Mouse (Mus musculus) CD4-positive helper T cell, adult 2 months (primary cell): ENCODE measurements around the gene Mn1.
A peak's percentile ranks its signal among the peaks of the same experiment; 100 is the strongest.

Experiments used
- DNase-seq: peaks from one replicate; pipeline ENCODE4 v3.0.0-alpha.2; 2012; ENCODE audit warnings: low read depth, missing footprints, low spot score

Gene Mn1

DNA sequence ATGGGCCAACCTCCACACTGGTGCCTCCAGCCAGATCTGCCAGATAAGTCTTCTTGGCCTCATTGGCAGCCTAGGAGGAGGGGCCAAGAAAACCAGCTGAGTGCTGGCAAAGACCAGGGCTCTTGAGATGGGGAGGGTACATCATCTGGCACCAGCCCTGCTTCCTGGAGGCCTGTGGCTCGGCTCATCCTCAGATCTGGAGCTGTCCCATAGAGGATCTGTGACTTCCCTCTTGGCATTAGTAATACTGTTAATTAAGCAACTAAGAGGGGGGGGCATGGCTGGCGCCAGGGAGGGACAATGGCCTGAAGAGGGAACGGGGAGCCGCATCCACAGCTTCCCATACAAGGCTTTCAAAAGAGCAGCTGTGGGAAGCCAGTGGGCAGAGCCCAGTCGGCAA, 58.6 kb downstream of the Mn1 start:
- no peak for DNase-seq

DNA sequence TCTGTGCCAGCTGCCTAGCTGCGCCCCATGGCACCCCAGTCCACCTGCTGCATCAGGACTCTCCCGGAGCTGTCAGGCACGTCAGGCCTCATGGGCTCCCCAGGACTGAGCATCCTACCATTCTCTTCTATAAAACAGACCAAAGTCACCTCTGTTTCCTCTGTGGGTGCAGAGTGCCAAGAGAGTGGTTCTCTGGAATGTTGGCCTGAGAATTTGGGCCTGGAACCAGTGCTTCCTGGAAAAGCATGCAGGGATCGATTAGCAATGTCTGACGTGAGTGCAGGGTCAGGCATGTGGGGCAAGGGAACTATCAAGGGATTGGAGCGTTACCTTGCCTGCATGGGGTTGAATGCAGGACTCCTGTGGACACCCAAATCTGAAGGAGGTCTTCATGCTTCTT, 59.0 kb downstream of the Mn1 start:
- DNase-seq = no peak

- no peak for DNase-seq
Observed at GRCm38 (mm10) chr5:111485907-111486306, 68.7 kb downstream of the Mn1 start.

DNA sequence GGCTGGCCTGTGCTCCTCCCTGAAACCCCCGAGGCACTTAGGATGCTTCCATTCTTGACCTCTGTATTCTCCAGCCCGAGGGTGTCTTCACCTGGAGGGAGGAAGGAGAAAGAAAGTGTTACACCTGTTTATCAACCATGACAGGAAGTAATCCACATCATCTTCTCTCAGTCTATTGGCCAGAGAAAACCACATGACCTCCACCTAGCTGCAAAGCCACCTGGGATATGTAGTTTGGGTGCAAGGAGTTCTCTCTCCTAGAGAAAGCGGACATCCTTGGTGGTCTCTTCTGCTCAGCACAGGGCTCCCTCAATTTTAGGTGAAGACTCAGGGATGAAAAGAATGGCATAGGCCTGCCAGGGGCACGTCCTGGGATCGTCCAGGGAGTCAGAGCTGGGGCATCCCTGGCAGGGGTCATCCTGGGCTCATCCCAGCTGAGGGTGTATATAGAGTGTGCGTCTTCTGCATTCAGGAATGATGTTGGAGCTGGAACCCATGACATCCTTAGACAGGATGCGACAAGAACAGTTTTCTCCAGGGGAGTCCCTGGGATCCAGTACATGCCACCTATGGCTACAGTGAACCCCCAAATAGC, 72.0 kb downstream of the Mn1 start:
- peak; percentile 20 for DNase-seq

GRCm38 (mm10) chr5:111490599-111490998, 73.4 kb downstream of the Mn1 start:
- no peak for DNase-seq

GRCm38 (mm10) chr5:111491485-111491884, 74.3 kb downstream of the Mn1 start:
- DNase-seq = no peak

GRCm38 (mm10) chr5:111500036-111500435, 82.9 kb downstream of the Mn1 start:
- no peak for DNase-seq

GRCm38 (mm10) chr5:111501691-111502441, 84.7 kb downstream of the Mn1 start:
- DNase-seq = no peak

DNA sequence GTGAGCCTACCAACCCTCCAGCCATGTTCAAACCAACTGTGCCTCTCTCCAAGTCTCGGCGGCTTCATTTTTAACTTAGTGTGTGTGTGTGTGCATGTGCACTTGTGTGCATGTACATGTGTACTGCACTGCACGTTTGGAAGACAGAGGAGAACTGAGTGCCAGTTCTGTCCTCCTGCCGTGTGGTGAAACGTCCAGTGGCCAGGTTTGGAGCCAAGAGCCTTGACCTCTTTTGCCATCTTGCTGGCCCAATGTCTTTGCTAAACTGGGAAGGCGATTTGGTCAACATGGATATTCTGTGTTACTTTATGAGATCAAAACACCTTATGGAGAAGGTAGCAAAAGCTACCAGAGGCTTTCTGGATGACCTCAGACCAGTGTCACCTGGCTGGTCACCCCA, 88.1 kb downstream of the Mn1 start:
- DNase-seq = no peak

DNA sequence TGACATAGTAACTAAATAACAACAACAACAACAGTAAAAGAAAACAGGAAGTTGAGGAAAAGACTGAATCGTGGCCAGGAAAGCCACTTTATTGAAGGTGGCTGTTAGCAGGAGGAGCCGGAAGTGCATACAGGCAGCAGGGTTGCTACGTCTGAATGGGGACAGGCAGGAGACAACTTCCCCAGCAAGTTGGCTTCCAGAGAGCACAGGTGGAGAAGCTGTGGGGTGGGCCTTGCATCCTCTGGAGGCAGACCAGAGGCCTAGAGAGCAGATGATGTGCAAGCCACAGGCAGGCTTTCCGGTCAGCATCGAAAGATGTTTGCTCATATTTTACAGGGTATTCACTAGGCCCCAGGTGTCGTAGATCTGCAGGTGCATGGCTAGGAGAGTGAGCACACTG, 88.7 kb downstream of the Mn1 start:
- no peak for DNase-seq

- no peak for DNase-seq
Observed at GRCm38 (mm10) chr5:111506410-111506809, 89.2 kb downstream of the Mn1 start.
